Mouse (Mus musculus): ENCODE data around the gene Ubxn7.

Ubxn7 gene

DNA sequence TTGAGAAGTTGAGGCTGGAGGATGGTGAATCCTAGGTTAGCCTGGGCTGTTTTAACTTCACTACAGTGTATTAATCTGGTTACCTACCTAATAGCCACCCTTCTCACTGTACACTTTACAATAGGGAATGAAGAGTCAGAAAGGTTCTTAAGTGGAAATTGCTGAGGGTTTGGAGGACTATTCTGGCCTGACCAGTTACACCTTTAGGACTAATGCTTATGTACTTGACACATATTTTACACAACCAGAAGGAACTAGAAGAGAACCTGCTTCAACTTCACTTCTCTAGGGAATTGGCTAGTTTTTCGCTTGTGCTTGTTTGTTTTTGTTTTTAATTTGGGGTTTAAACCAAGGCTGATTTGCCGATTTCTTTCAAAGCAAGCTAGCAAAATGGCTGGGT is 101.1 kb downstream of the Ubxn7 start:
- DNase-seq (ENCODE audit: low spot score): no peak

DNA sequence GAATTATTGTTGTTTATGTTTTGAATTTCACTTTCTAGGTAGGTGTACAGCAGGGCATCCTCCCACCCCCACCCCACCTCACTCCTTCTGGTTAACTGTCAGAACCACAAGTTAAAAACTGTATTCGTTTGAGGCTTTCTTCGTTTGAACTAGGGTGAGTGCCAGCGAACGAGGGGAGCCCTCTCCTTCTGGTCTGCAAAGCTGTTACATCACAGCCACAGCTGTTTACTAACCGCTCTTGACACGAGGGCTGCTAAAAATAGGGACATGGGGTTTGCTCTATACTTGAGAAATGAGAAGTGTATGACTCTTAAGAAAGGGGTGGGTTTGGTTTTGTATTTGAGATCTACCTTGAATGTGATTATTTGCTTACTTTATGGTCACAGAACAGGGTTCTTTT is 102.0 kb downstream of the Ubxn7 start:
- no peak for DNase-seq (ENCODE audit: low spot score)

DNA sequence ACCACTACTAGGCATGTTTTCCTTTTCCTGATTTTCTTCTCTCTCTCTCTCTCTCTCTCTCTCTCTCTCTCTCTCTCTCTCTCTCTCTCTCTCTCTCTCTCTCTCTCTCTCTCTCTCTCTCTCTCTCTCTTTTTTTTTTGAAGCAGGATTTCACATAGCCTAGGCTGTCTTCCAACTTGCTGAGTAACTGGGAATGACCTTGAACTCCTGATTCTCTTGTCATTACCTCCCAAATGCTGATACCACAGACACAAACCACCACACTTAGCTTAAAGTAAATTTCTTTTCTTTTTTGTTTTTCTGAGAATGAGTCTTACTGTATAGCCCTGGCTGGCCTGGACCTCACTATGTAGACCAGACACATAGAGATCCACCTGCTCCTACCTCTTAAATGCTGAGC is 102.6 kb downstream of the Ubxn7 start:
- no peak for DNase-seq (ENCODE audit: low spot score)

DNA sequence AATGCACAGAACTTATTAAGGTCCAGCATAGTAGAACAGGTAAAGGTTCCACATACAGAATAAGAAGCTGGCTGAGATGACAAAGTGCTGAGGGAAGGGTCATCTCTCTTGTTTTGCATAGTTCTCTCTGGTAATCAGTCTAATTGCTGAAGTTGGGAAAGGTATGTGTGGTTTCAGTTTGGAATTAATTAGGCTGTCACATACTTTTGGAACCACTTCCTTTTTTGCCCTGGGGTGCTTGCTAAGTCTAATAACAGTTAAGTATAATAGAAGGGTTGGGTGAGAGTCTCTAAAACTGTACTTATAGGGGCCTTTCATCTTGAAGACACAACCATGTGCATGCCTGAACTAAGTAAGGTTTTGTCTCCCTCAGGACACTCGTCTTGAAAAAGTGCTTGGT is 104.6 kb downstream of the Ubxn7 start:
- DNase-seq (ENCODE audit: low spot score): no peak

DNA sequence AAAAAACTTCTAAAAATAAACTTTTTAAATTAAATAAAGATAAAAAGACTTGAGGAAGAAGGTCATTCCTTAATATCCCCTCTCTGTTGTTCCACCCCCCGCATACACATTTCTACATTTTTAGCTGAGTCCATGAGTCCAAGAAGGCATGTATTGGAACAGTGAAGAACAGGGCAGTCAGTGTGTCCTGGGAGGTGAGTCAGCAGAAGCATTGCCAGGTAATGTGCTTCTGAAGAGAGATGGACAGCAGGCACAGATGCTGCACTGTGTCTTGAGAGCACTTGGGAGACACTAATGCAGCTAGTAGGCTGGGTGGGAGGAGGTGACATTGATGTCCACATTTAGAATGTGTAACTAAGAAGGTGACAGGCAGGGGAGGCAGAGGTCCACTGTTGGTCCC is 105.2 kb downstream of the Ubxn7 start:
- DNase-seq (ENCODE audit: low spot score): no peak

DNA sequence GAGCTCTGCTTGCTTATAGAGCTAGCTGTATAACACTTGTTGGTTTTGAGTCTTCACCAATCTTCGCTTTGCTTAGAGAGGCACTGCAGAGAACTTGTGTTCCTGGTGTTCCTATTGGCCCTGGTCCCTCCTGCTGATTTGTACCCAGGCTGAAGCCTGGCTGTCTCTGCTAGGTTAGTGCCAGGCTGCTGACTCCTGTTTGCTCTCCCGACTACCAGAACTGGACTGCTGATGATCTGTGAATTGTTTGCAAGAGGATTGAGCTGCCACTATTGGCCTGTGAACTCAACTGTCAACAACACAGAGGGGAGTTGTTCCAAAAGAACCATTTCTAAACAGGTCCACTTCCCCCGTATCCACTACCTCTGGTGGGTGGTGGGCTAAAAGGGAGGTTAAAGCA is 109.4 kb downstream of the Ubxn7 start:
- DNase-seq (ENCODE audit: low spot score): no peak

All from urinary bladder, postnatal 10 days (tissue).